Mouse (Mus musculus) retina, embryonic 14.5 days (tissue): ENCODE measurements around the gene Setd3.
A peak's percentile ranks its signal among the peaks of the same experiment; 100 is the strongest.
"Not testable (repeated sequence)": the region's sequence is repeated elsewhere in the genome, so short reads cannot be mapped to it uniquely, and the experiment has no call there.

Source experiments
- DNase-seq: peaks from one replicate; pipeline ENCODE4 v3.0.0-alpha.2; 2015; ENCODE audit warnings: low spot score

Setd3 gene

GRCm38 (mm10) chr12:108143624-108144498, 35.3 kb downstream of the Setd3 start:
- no peak for DNase-seq

GRCm38 (mm10) chr12:108135610-108136208, 43.4 kb downstream of the Setd3 start:
- DNase-seq: no peak

GRCm38 (mm10) chr12:108133181-108133580, 45.9 kb downstream of the Setd3 start:
- DNase-seq: no peak

GRCm38 (mm10) chr12:108132450-108133070, 46.6 kb downstream of the Setd3 start:
- no peak for DNase-seq

GRCm38 (mm10) chr12:108121288-108121687, 57.8 kb downstream of the Setd3 start:
- peak; percentile 83 for DNase-seq

GRCm38 (mm10) chr12:108120434-108120833, 58.7 kb downstream of the Setd3 start:
- DNase-seq: no peak

- DNase-seq: no peak
Measured at GRCm38 (mm10) chr12:108119930-108120329, 59.2 kb downstream of the Setd3 start.

GRCm38 (mm10) chr12:108118902-108119531, 60.1 kb downstream of the Setd3 start:
- peak; percentile 16 for DNase-seq

GRCm38 (mm10) chr12:108118503-108118901, 60.6 kb downstream of the Setd3 start:
- no peak for DNase-seq

- DNase-seq: no peak
Measured at GRCm38 (mm10) chr12:108111191-108111590, 67.9 kb downstream of the Setd3 start.

- DNase-seq: no peak
Measured at GRCm38 (mm10) chr12:108110674-108111073, 68.4 kb downstream of the Setd3 start.

GRCm38 (mm10) chr12:108109732-108110131, 69.4 kb downstream of the Setd3 start:
- DNase-seq: no peak

GRCm38 (mm10) chr12:108108591-108108990, 70.5 kb downstream of the Setd3 start:
- not testable (repeated sequence) for DNase-seq

- no peak for DNase-seq
Measured at GRCm38 (mm10) chr12:108103292-108103691, 75.8 kb downstream of the Setd3 start.

GRCm38 (mm10) chr12:108102119-108102518, 77.0 kb downstream of the Setd3 start:
- no peak for DNase-seq

GRCm38 (mm10) chr12:108100181-108100580, 78.9 kb downstream of the Setd3 start:
- no peak for DNase-seq

GRCm38 (mm10) chr12:108098201-108098980, 80.7 kb downstream of the Setd3 start:
- no peak for DNase-seq

- no peak for DNase-seq
Measured at GRCm38 (mm10) chr12:108097643-108098042, 81.5 kb downstream of the Setd3 start.

GRCm38 (mm10) chr12:108088253-108088652, 90.9 kb downstream of the Setd3 start:
- no peak for DNase-seq

- no peak for DNase-seq
Measured at GRCm38 (mm10) chr12:108087489-108087888, 91.6 kb downstream of the Setd3 start.

- no peak for DNase-seq
Measured at GRCm38 (mm10) chr12:108078122-108078752, 100.9 kb downstream of the Setd3 start.
